Mouse (Mus musculus): Measurements from ENCODE around the gene Prrg2. TPM values are rescaled to one million over a fixed set of nuclear protein-coding genes. Genes with fewer than 3 reads are reported as not detected.
"Not testable (repeated sequence)": the region's sequence is repeated elsewhere in the genome, so short reads cannot be mapped to it uniquely, and the experiment has no call there.

Gene Prrg2
- polyA plus RNA-seq (2016; fragmentation: Nextera tagmentation; extraction: Ambion mirVana), result 8.5 and 8.6 TPM in 2 replicates

DNA sequence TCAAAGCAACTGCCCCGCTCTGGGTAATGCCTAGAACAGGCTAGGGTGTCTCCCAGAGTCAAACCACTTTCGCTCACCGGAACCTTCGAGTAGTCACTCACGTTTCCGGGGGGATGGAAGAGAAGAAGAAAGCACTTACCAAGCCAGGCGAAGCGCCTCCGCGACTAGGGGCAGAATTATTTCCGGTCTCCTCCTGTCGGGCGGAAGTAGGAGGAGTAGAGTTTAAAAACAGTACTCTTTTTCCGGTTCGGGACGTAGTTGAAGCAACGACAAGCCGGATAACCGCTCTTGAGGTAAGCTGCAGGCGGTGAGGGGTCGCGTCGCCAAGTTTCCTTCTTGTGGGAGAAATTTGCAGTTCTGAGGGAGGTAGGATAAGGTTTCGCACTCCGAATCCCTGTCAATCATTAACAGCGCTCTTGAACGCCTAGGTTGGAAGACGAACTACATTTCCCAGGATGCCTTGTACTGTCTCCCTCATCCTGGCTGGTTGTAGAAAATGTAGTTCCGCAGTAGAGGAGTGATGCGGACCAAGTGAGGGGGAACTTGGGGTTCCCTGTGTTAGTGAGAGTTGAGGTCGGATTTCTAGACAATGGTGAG, at the start of gene Prrg2, which contains the start of gene Nosip:
TSS of gene Prrg2 (minus strand) at position 439 of the 597 bp plus-strand sequence.
TSS of gene Nosip (plus strand) at position 191 of the 597 bp plus-strand sequence.
- Histone ChIP-seq H3K9ac (peak within 1 kb of the TSS; percentile 75), H3K9me3 (replicated peaks) (no peaks in the 10 kb centered on the region), H3K4me1 (peaks cover 48% of the 10 kb centered on the region), H3K4me2 (peak within 1 kb of the TSS; percentile 80), H3K27ac (peak within 1 kb of the TSS; percentile 84), H3K4me3 (peak within 1 kb of the TSS; percentile 69), H3K36me3 (no peaks in the 10 kb centered on the region), H3K27me3 (replicated peaks) (no peaks in the 10 kb centered on the region)
- peak; percentile 89 for ATAC-seq
- under 1% methylated on average over 31 of the region's 31 CpGs for WGBS (ENCODE audit: insufficient replicate concordance)

- H3K27me3 ChIP-seq (replicated peaks), result no peaks in the 10 kb centered on the region
- no peaks in the 10 kb centered on the region for H3K9me3 ChIP-seq (replicated peaks)
- WGBS (ENCODE audit: insufficient replicate concordance), result 49% methylated on average over 2 of the region's 2 CpGs
- no peak overlapping the region for H3K4me3 ChIP-seq
- H3K4me2 ChIP-seq, result no peak overlapping the region
- ATAC-seq, result no peak
- no peak overlapping the region for H3K27ac ChIP-seq
- H3K9ac ChIP-seq, result no peak overlapping the region
- H3K4me1 ChIP-seq, result peaks cover 37% of the 10 kb centered on the region
- H3K36me3 ChIP-seq, result no peaks in the 10 kb centered on the region
These were observed 49.5 kb upstream of the Prrg2 start for GRCm38 (mm10) chr7:45111940-45112339.

DNA sequence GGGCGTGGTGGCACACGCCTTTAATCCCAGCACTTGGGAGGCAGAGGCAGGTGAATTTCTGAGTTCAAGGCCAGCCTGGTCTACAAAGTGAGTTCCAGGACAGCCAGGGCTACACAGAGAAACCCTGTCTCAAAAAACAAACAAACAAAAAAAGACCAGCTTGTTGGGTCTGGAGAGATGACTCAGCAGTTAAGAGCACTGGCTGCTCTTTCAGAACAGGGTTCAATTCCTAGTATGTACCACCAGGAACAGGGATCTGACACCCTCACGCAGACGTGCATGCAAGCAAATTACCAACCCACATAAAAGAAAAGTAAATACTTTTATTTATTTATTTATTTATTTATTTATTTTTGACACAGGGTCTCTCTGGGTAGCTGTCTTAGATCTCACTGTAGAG, 47.6 kb upstream of the Prrg2 start:
- H3K27ac ChIP-seq; H3K9ac ChIP-seq; H3K27me3 ChIP-seq (replicated peaks); H3K36me3 ChIP-seq; H3K4me2 ChIP-seq; H3K4me3 ChIP-seq; H3K9me3 ChIP-seq (replicated peaks); ATAC-seq: not testable (repeated sequence)
- H3K4me1 ChIP-seq, result peaks cover 35% of the 10 kb centered on the region
- 76% methylated on average over 4 of the region's 4 CpGs for WGBS (ENCODE audit: insufficient replicate concordance)

GRCm38 (mm10) chr7:45107052-45107645, 44.7 kb upstream of the Prrg2 start:
- H3K36me3 ChIP-seq, result no peaks in the 10 kb centered on the region
- peaks cover 31% of the 10 kb centered on the region for H3K4me1 ChIP-seq
- ATAC-seq, result no peak
- no peak overlapping the region for H3K4me3 ChIP-seq
- WGBS (ENCODE audit: insufficient replicate concordance), result 20% methylated on average over 5 of the region's 5 CpGs
- H3K9ac ChIP-seq, result no peak overlapping the region
- no peaks in the 10 kb centered on the region for H3K27me3 ChIP-seq (replicated peaks)
- no peak overlapping the region for H3K27ac ChIP-seq
- no peaks in the 10 kb centered on the region for H3K9me3 ChIP-seq (replicated peaks)
- no peak overlapping the region for H3K4me2 ChIP-seq

DNA sequence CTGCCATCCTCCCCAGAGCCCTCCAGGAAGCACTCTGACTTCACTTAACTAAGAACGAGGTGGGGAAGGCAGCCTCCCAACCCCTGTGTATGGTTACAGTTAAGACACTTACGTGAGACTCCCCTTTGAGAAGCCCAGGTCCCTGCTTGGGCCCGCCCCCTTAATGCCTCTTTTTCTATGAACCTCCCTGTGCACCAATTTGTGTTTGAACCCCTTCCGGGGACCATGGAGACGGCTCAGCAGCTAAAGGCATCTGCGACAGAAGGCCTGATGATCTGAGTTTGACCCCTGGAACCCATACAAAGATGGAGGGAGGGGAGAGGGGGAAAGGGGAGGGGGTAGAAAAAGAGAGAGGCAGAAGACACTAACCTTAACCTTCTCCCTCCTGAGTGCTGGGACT, 44.0 kb upstream of the Prrg2 start:
- ATAC-seq, result no peak
- Histone ChIP-seq H3K9me3 (replicated peaks) (no peaks in the 10 kb centered on the region), H3K4me2 (no peak overlapping the region), H3K27me3 (replicated peaks) (no peaks in the 10 kb centered on the region), H3K4me3 (no peak overlapping the region), H3K36me3 (no peaks in the 10 kb centered on the region), H3K4me1 (peaks cover 33% of the 10 kb centered on the region), H3K9ac (no peak overlapping the region), H3K27ac (no peak overlapping the region)
- 63% methylated on average over 6 of the region's 6 CpGs for WGBS (ENCODE audit: insufficient replicate concordance)

GRCm38 (mm10) chr7:45105491-45105890, 43.0 kb upstream of the Prrg2 start:
- no peak for ATAC-seq
- Histone ChIP-seq H3K27me3 (replicated peaks) (no peaks in the 10 kb centered on the region), H3K9me3 (replicated peaks) (no peaks in the 10 kb centered on the region), H3K27ac (no peak overlapping the region), H3K36me3 (no peaks in the 10 kb centered on the region), H3K4me2 (no peak overlapping the region), H3K9ac (no peak overlapping the region), H3K4me1 (peaks cover 33% of the 10 kb centered on the region), H3K4me3 (no peak overlapping the region)
- 69% methylated on average over 8 of the region's 8 CpGs for WGBS (ENCODE audit: insufficient replicate concordance)

DNA sequence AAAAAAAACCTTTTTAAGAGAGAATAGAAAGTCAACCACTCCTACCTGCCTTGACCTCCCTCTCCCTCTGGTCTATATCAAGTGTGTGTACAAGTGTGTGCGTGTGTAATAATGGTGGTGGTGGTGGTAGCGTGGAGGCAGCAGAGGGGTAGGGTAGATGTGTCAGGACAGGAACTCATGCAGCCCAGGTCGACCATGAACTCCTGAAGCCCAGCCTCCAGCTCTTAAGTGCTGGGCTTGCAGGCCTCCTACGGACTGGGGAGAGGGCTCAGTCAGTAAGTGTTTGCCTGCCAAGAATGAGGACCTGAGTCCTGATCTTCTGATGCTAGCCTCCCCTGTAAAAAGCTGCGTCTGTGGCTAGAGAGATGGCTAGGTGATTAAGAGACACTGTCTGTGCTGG, 42.5 kb upstream of the Prrg2 start:
- WGBS (ENCODE audit: insufficient replicate concordance), result 74% methylated on average over 5 of the region's 5 CpGs
- no peak overlapping the region for H3K4me2 ChIP-seq
- H3K27ac ChIP-seq, result no peak overlapping the region
- H3K27me3 ChIP-seq (replicated peaks), result no peaks in the 10 kb centered on the region
- no peak overlapping the region for H3K4me3 ChIP-seq
- H3K9ac ChIP-seq, result no peak overlapping the region
- no peak for ATAC-seq
- no peaks in the 10 kb centered on the region for H3K36me3 ChIP-seq
- no peaks in the 10 kb centered on the region for H3K9me3 ChIP-seq (replicated peaks)
- H3K4me1 ChIP-seq, result peaks cover 28% of the 10 kb centered on the region

GRCm38 (mm10) chr7:45103652-45104180, 41.2 kb upstream of the Prrg2 start, which contains the start of gene Fcgrt:
Gene Fcgrt, minus strand, starts transcription at chr7:45103851.
- peak; percentile 63 for ATAC-seq
- Histone ChIP-seq H3K27ac (peak within 1 kb of the TSS; percentile 33), H3K9me3 (replicated peaks) (no peaks in the 10 kb centered on the region), H3K9ac (0 out of 2 replicates have a peak within 1 kb of the TSS, but pooled peaks have one; percentile 25), H3K4me1 (peaks cover 28% of the 10 kb centered on the region), H3K36me3 (no peaks in the 10 kb centered on the region; the same call in 1 of the 2 replicates), H3K4me2 (peak within 1 kb of the TSS; percentile 50), H3K4me3 (peak within 1 kb of the TSS; percentile 26; the same call in 1 of the 2 replicates), H3K27me3 (replicated peaks) (no peaks in the 10 kb centered on the region)
- 49% methylated on average over 7 of the region's 7 CpGs for WGBS (ENCODE audit: insufficient replicate concordance)

DNA sequence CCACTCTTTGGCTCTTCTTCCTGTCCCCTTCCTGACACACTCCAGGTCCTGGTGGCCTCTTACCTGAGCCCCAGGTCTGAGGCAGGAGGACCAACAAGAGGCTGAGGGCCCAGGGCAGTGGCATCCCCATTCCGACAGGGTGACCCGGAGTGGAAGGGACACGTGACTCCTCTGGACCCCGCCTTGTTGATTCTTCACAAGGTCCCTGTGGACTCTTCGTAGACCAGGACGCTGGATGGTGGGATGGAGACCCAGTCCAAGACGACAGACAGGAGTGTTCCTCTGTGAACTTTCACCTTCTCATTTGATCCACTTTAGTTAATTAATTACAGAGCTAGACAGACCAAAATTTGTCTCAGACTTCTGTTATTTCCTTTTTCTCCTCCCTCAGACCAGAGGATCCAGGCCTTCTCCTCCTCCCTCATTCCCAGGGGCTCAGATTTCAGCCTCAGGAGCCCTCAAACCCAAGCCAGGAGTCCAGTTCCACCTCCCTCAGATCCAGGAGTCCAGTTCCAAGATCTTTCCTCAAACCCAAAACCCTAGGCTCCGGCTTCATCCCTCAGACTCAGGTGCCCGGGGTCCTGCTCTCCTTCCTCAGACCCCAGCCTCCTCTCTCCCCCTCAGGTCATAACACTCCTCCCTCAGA, 40.6 kb upstream of the Prrg2 start:
- ATAC-seq, result no peak; the same call in 1 of the 2 replicates
- Histone ChIP-seq H3K36me3 (no peaks in the 10 kb centered on the region; the same call in 1 of the 2 replicates), H3K9me3 (replicated peaks) (no peaks in the 10 kb centered on the region), H3K27me3 (replicated peaks) (0 out of 2 replicates have a peak, but pooled peaks cover 3% of the 10 kb centered on the region), H3K4me1 (peaks cover 28% of the 10 kb centered on the region), H3K9ac (0 out of 2 replicates have a peak overlapping the region, but pooled peaks have one; percentile 25), H3K4me3 (peak overlapping the region; percentile 26; the same call in 1 of the 2 replicates), H3K27ac (peak overlapping the region; percentile 33; the same call in 1 of the 2 replicates), H3K4me2 (peak overlapping the region; percentile 50)
- 67% methylated on average over 9 of the region's 9 CpGs for WGBS (ENCODE audit: insufficient replicate concordance)

DNA sequence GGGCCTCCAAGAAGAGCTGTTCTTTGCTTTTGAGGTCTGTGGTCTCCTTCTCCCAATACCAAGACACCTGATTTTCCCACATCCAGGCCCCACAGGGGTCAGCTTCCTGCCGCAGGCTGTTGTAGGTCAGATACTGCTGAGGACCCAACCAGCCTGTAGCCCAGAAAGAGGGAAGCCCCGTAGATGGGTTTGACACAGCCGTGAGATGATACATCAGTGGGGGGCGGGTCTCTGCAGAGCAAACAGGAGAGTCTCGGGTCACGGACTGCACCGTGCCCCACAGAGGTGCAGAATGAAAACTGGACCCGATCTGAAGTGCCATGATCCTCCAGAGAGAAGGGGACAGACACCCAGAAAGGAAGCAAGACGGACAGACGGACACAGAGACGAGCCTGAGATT, 40.0 kb upstream of the Prrg2 start:
- no peak for ATAC-seq
- Histone ChIP-seq H3K4me2 (peak overlapping the region; percentile 50), H3K36me3 (no peaks in the 10 kb centered on the region; the same call in 1 of the 2 replicates), H3K4me1 (peaks cover 30% of the 10 kb centered on the region), H3K27me3 (replicated peaks) (0 out of 2 replicates have a peak, but pooled peaks cover 3% of the 10 kb centered on the region), H3K9ac (no peak overlapping the region), H3K9me3 (replicated peaks) (no peaks in the 10 kb centered on the region), H3K27ac (no peak overlapping the region), H3K4me3 (no peak overlapping the region)
- WGBS (ENCODE audit: insufficient replicate concordance), result 49% methylated on average over 11 of the region's 11 CpGs

GRCm38 (mm10) chr7:45100046-45100445, 37.6 kb upstream of the Prrg2 start:
- H3K27ac ChIP-seq, result no peak overlapping the region
- 0 out of 2 replicates have a peak, but pooled peaks cover 3% of the 10 kb centered on the region for H3K27me3 ChIP-seq (replicated peaks)
- H3K4me2 ChIP-seq, result no peak overlapping the region
- H3K9me3 ChIP-seq (replicated peaks), result no peaks in the 10 kb centered on the region
- WGBS (ENCODE audit: insufficient replicate concordance), result 85% methylated on average over 6 of the region's 6 CpGs
- ATAC-seq, result no peak
- peaks cover 36% of the 10 kb centered on the region for H3K4me1 ChIP-seq
- H3K9ac ChIP-seq, result no peak overlapping the region
- no peak overlapping the region for H3K4me3 ChIP-seq
- H3K36me3 ChIP-seq, result no peaks in the 10 kb centered on the region; the same call in 1 of the 2 replicates
